Mouse (Mus musculus) embryonic facial prominence, embryonic 11.5 days (tissue): ENCODE results near the gene Hs6st1. TPM values are rescaled to one million over a fixed set of nuclear protein-coding genes. Genes with fewer than 3 reads are reported as not detected.

Experiments used
- ATAC-seq: fragments of 200-750 bp; cut with Nextera tagmentation; replicated peaks from 2 replicates; pipeline ENCODE4 v1.8.0; 2017; ENCODE audit warnings: low read depth; ENCODE audit not compliant: insufficient number of reproducible peaks, low FRiP score, low TSS enrichment
- DNase-seq: peaks from one replicate; pipeline ENCODE4 v3.0.0-alpha.2; 2015; ENCODE audit warnings: low spot score
- H3K27ac ChIP-seq: fragments of 300-500 bp; sonication (generic); replicated peaks from 2 replicates; pipeline ENCODE4 v1.5.1; 2014; ENCODE audit warnings: mild to moderate bottlenecking, low read depth, low read length, control low read depth
- H3K27me3 ChIP-seq: fragments of 300-500 bp; sonication (generic); 2 replicates; pipeline ENCODE4 v1.6.1; 2014; ENCODE audit warnings: mild to moderate bottlenecking, low read length, moderate library complexity, mixed read lengths; ENCODE audit not compliant: control insufficient read depth, insufficient read depth
- H3K36me3 ChIP-seq: fragments of 300-500 bp; sonication (generic); replicated peaks from 2 replicates; pipeline ENCODE4 v1.6.1; 2014; ENCODE audit warnings: low read depth, mild to moderate bottlenecking, low read length, moderate library complexity, mixed read lengths; ENCODE audit not compliant: control insufficient read depth, insufficient read depth
- H3K4me1 ChIP-seq: fragments of 300-500 bp; sonication (generic); 2 replicates; pipeline ENCODE4 v1.6.1; 2014; ENCODE audit warnings: low read length, mixed read lengths; ENCODE audit not compliant: control insufficient read depth, insufficient read depth
- H3K4me2 ChIP-seq: fragments of 300-500 bp; sonication (generic); 2 replicates; pipeline ENCODE4 v1.6.1; 2014; ENCODE audit warnings: low read depth, mild to moderate bottlenecking, control low read depth, low read length, moderate library complexity
- H3K4me3 ChIP-seq: fragments of 300-500 bp; sonication (generic); 2 replicates; pipeline ENCODE4 v1.5.1; 2014; ENCODE audit warnings: low read depth, low read length, control low read depth
- H3K9ac ChIP-seq: fragments of 300-500 bp; sonication (generic); replicated peaks from 2 replicates; pipeline ENCODE4 v1.6.1; 2014; ENCODE audit warnings: mild to moderate bottlenecking, control low read depth, low read length
- H3K9me3 ChIP-seq: fragments of 300-500 bp; sonication (generic); replicated peaks from 2 replicates; pipeline ENCODE4 v1.6.1; 2016; ENCODE audit warnings: mild to moderate bottlenecking, low read length, inconsistent platforms, mixed read lengths; ENCODE audit not compliant: control insufficient read depth
- WGBS: fragments of 180-500 bp; shearing (Covaris S2); extraction: QIAGEN DNeasy Blood & Tissue Kit; methylation state at CpG from one replicate; pipeline ENCODE4 v1.1.7; 2014; 5-methylcytosine and 5-hydroxymethylcytosine counted together
- polyA plus RNA-seq: library from polyadenylated mRNA; unstranded; fragments of >200 nt; fragmentation: Nextera tagmentation; extraction: Ambion mirVana; gene quantifications from 2 replicates; pipeline ENCODE4 v1.2.1, GENCODE M21; 2014

Gene Hs6st1
- polyA plus RNA-seq, 1 experiment from 2014 or later, result 10.9 TPM

DNA sequence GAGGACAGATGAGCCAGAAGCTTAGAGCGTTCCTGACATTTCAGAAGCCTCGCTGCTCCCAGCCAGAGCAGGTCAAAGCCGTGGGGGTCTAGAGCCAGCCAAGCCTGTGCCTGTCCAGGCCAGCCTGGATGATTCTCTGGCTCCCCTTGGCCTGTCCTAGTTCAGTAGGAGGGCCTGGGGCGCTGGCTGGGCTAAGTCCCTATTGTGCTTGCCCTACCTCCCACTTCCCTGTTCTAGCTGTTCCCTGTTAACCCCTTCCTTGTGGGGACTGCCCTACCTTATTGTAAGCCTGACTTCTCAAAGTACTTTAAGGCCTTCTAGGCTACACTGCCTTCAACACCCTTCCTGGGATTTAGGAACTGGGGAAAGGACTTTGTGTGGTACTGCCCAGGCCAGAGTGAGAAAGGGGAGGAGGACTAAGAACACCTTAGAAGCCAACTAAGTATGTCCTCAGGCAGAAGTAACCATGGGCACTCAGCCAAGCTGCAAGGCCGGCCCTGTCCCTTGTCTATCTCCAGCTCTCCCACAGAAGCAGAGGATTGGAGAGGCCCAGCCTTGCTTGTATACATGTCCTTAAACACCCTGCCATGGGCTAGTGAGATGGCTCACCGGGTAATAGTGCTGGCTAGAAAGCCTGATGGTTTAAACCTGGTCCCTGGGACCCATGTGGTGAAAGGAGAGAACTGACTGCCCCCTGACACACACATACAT, 22.0 kb downstream of the Hs6st1 start:
- Histone ChIP-seq H3K4me2 (no peak overlapping the region), H3K27me3 (no peaks in the 10 kb centered on the region), H3K27ac (no peak overlapping the region), H3K36me3 (no peaks in the 10 kb centered on the region; the same call in 1 of the 2 replicates), H3K4me3 (no peak overlapping the region), H3K4me1 (no peaks in the 10 kb centered on the region; the same call in 1 of the 2 replicates), H3K9ac (no peak overlapping the region), H3K9me3 (no peaks in the 10 kb centered on the region)
- DNase-seq, result no peak
- WGBS, result 69% methylated on average over 6 of the region's 6 CpGs
- no peak for ATAC-seq

GRCm38 (mm10) chr1:36090722-36091110, 22.5 kb downstream of the Hs6st1 start:
- Histone ChIP-seq H3K9me3 (no peaks in the 10 kb centered on the region), H3K27ac (no peak overlapping the region), H3K27me3 (no peaks in the 10 kb centered on the region), H3K4me1 (no peaks in the 10 kb centered on the region; the same call in 1 of the 2 replicates), H3K36me3 (no peaks in the 10 kb centered on the region; the same call in 1 of the 2 replicates), H3K9ac (no peak overlapping the region), H3K4me3 (no peak overlapping the region), H3K4me2 (no peak overlapping the region)
- no peak for DNase-seq
- WGBS, result 90% methylated on average over 4 of the region's 4 CpGs
- no peak for ATAC-seq

DNA sequence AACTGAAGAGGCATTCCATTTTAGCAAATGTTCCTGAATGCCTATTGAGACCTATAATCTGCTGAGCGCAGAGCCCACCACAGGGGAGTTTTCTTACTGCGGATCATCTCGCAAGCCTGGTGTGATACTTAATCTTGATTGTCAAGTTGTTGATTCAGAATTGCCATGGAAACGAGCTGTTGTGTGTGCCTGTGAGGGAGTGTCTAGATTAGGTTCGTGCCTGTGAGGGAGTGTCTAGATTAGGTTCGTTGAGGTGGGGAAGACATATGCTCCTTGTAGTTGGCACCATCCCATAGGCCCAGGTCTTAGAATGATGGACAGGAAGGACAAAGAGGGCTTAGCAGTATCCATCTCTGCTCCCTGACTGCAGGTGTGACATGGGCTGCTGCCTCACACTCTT, 23.0 kb downstream of the Hs6st1 start:
- Histone ChIP-seq H3K27me3 (no peaks in the 10 kb centered on the region), H3K9ac (no peak overlapping the region), H3K4me1 (no peaks in the 10 kb centered on the region; the same call in 1 of the 2 replicates), H3K27ac (no peak overlapping the region), H3K36me3 (no peaks in the 10 kb centered on the region), H3K4me3 (no peak overlapping the region), H3K4me2 (no peak overlapping the region), H3K9me3 (no peaks in the 10 kb centered on the region)
- 86% methylated on average over 6 of the region's 6 CpGs for WGBS
- DNase-seq (no peak), ATAC-seq (no peak)

DNA sequence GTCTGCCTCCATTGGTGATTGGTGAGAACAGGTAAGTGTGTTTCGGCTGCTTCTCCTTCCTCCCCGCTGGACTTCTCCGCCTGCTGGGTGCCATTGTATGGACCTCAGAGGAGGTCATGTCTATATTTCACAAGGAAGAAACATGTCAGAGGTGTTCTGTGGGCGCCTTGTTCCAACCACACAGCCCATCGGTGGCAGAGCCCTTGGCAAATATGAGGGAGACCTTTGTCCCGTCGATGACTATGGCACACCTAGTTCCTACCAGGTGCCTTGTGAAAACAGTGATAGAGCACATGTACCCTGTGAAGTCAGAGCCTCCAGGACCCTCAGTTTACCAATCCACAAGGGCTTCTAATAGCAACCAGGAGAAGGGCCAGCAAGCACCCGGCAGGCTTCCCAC, 25.5 kb downstream of the Hs6st1 start:
- Histone ChIP-seq H3K4me3 (no peak overlapping the region), H3K4me2 (no peak overlapping the region), H3K36me3 (no peaks in the 10 kb centered on the region), H3K4me1 (no peaks in the 10 kb centered on the region; the same call in 1 of the 2 replicates), H3K27ac (no peak overlapping the region), H3K27me3 (no peaks in the 10 kb centered on the region), H3K9me3 (no peaks in the 10 kb centered on the region), H3K9ac (no peak overlapping the region)
- DNase-seq (no peak), ATAC-seq (no peak)
- WGBS, result 92% methylated on average over 8 of the region's 8 CpGs

DNA sequence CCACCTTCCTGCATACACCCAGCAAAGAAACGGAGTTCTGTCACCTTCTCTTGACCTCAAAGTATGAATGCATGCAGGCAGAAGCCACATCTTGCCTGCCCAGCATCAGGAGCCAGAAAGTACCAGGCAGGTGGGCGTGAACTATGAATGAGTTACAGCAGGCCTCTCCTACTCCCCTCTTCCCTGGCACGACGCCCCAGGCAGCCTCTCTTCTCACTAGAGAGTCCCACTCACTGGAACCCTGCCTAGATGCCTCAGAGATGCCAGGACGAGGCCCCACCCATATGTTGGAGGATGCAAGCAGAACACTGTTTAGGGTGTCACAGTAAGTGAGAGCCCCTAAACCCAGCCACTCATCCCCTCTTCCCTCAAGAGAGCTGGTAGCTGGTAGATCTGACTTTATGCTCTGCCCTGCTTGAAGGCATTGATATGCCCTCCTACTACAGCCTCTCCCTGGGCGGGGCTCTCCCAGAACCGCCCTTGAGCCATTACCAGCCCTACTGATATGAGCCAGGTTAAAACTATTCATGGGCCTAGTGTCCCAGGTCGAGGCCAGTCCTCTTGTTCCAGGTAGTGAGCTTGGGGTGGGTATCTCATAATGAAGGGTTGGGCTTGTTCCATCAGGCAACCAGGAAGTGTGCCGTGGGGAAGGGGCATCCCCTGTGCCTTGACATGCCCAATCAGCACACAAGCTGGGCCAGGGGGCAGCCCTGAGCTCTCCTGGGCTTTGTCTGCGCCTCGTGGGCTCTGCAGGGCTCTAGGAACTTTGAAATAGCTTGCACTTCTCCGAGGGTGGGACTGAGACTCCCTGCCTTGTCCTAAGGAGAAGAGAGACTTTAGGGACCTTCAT, 27.4 kb downstream of the Hs6st1 start:
- no peaks in the 10 kb centered on the region for H3K36me3 ChIP-seq
- H3K9me3 ChIP-seq, result no peaks in the 10 kb centered on the region
- no peak overlapping the region for H3K4me2 ChIP-seq
- no peak overlapping the region for H3K4me3 ChIP-seq
- ATAC-seq (no peak), DNase-seq (no peak)
- H3K9ac ChIP-seq, result no peak overlapping the region
- 84% methylated on average over 12 of the region's 12 CpGs for WGBS
- no peaks in the 10 kb centered on the region for H3K4me1 ChIP-seq
- H3K27ac ChIP-seq, result no peak overlapping the region
- no peaks in the 10 kb centered on the region for H3K27me3 ChIP-seq

DNA sequence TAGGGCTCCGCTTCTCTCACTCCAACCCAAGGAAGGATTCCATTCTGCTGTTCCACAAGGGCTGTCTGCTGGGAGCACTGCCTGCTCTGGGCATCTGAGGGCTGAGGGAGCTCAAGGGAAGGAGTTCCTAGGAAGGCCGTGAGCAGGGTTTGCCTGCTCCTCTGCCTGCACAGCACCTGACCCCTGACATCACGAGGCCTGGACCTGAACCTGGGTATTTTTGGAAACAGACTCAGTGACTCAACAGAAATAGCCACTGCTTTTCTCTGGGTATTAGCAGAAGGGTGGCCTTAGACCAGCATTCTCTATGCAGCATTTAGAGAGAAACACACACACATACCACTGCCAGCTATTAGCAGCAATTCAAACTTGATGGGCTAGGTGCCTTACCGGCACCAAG, 30.2 kb downstream of the Hs6st1 start:
- no peak for ATAC-seq
- Histone ChIP-seq H3K4me2 (no peak overlapping the region), H3K9me3 (no peaks in the 10 kb centered on the region), H3K27me3 (no peaks in the 10 kb centered on the region), H3K27ac (no peak overlapping the region), H3K36me3 (0 out of 2 replicates have a peak, but pooled peaks cover under 1% of the 10 kb centered on the region), H3K4me3 (no peak overlapping the region), H3K4me1 (no peaks in the 10 kb centered on the region), H3K9ac (no peak overlapping the region)
- 86% methylated on average over 4 of the region's 4 CpGs for WGBS
- DNase-seq, result no peak

GRCm38 (mm10) chr1:36100371-36100770, 32.2 kb downstream of the Hs6st1 start:
- 88% methylated on average over 3 of the region's 3 CpGs for WGBS
- no peak for ATAC-seq
- peaks cover 6% of the 10 kb centered on the region for H3K36me3 ChIP-seq

More at GRCm38 (mm10) chr1:36100371-36100770, 32.2 kb downstream of the Hs6st1 start:
- H3K27me3 ChIP-seq, result no peaks in the 10 kb centered on the region
- H3K4me1 ChIP-seq, result no peaks in the 10 kb centered on the region
- no peak overlapping the region for H3K4me2 ChIP-seq
- no peak overlapping the region for H3K4me3 ChIP-seq
- H3K9me3 ChIP-seq, result no peaks in the 10 kb centered on the region
- H3K27ac ChIP-seq, result no peak overlapping the region
- no peak for DNase-seq
- no peak overlapping the region for H3K9ac ChIP-seq
